Mouse (Mus musculus): ENCODE results near the gene Prss30. TPM values are rescaled to one million over a fixed set of nuclear protein-coding genes. Genes with fewer than 3 reads are reported as not detected.

The Prss30 gene
- polyA plus RNA-seq, 1 experiment from 2014 or later = 0.18 TPM

- no peaks in the 10 kb centered on the region for H3K27me3 ChIP-seq (ENCODE audit: control insufficient read depth, insufficient read depth, low read length)
- peak; percentile 44; the same call in 1 of the 2 replicates for ATAC-seq (ENCODE audit: insufficient read depth, low FRiP score)
These were observed 27.0 kb upstream of the Prss30 start for GRCm38 (mm10) chr17:24007391-24007790.

GRCm38 (mm10) chr17:24006930-24007329 lies 26.6 kb upstream of the Prss30 start:
- Histone ChIP-seq H3K9ac (ENCODE audit: low read length) (no peak overlapping the region), H3K27ac (ENCODE audit: low read length) (no peak overlapping the region), H3K4me1 (ENCODE audit: control insufficient read depth, insufficient read depth, low read length) (no peaks in the 10 kb centered on the region), H3K9me3 (replicated peaks; ENCODE audit: control insufficient read depth, low read length) (no peaks in the 10 kb centered on the region), H3K36me3 (ENCODE audit: control insufficient read depth, insufficient read depth, low read length) (no peaks in the 10 kb centered on the region), H3K4me2 (ENCODE audit: low read depth, low read length) (no peak overlapping the region), H3K4me3 (replicated peaks; ENCODE audit: low read length) (no peak overlapping the region), H3K27me3 (ENCODE audit: control insufficient read depth, insufficient read depth, low read length) (no peaks in the 10 kb centered on the region)
- WGBS = 50% methylated on average over 2 of the region's 2 CpGs
- no peak for ATAC-seq (ENCODE audit: insufficient read depth, low FRiP score)

More at GRCm38 (mm10) chr17:24007391-24007790, 27.0 kb upstream of the Prss30 start:
- H3K9me3 ChIP-seq (replicated peaks; ENCODE audit: control insufficient read depth, low read length) = no peaks in the 10 kb centered on the region
- H3K9ac ChIP-seq (ENCODE audit: low read length) = no peak overlapping the region
- no peaks in the 10 kb centered on the region for H3K36me3 ChIP-seq (ENCODE audit: control insufficient read depth, insufficient read depth, low read length)
- 59% methylated on average over 1 of the region's 1 CpGs for WGBS
- no peak overlapping the region for H3K4me2 ChIP-seq (ENCODE audit: low read depth, low read length)
- no peak overlapping the region for H3K27ac ChIP-seq (ENCODE audit: low read length)
- no peak overlapping the region for H3K4me3 ChIP-seq (replicated peaks; ENCODE audit: low read length)
- H3K4me1 ChIP-seq (ENCODE audit: control insufficient read depth, insufficient read depth, low read length) = no peaks in the 10 kb centered on the region

- no peaks in the 10 kb centered on the region for H3K9me3 ChIP-seq (replicated peaks; ENCODE audit: control insufficient read depth, low read length)
- 96% methylated on average over 3 of the region's 3 CpGs for WGBS
- no peak overlapping the region for H3K4me3 ChIP-seq (replicated peaks; ENCODE audit: low read length)
- H3K36me3 ChIP-seq (ENCODE audit: control insufficient read depth, insufficient read depth, low read length) = no peaks in the 10 kb centered on the region
- no peak for ATAC-seq (ENCODE audit: insufficient read depth, low FRiP score)
- H3K27ac ChIP-seq (ENCODE audit: low read length) = no peak overlapping the region
- H3K4me2 ChIP-seq (ENCODE audit: low read depth, low read length) = no peak overlapping the region
- H3K9ac ChIP-seq (ENCODE audit: low read length) = no peak overlapping the region
- no peaks in the 10 kb centered on the region for H3K4me1 ChIP-seq (ENCODE audit: control insufficient read depth, insufficient read depth, low read length)
- no peaks in the 10 kb centered on the region for H3K27me3 ChIP-seq (ENCODE audit: control insufficient read depth, insufficient read depth, low read length)
These were observed 24.7 kb upstream of the Prss30 start for GRCm38 (mm10) chr17:24005049-24005448.

GRCm38 (mm10) chr17:24004071-24004665 lies 23.8 kb upstream of the Prss30 start:
- no peak for ATAC-seq (ENCODE audit: insufficient read depth, low FRiP score)
- no peak overlapping the region for H3K9ac ChIP-seq (ENCODE audit: low read length)
- H3K4me1 ChIP-seq (ENCODE audit: control insufficient read depth, insufficient read depth, low read length) = no peaks in the 10 kb centered on the region
- no peaks in the 10 kb centered on the region for H3K27me3 ChIP-seq (ENCODE audit: control insufficient read depth, insufficient read depth, low read length)
- no peak overlapping the region for H3K27ac ChIP-seq (ENCODE audit: low read length)
- H3K4me3 ChIP-seq (replicated peaks; ENCODE audit: low read length) = no peak overlapping the region
- 90% methylated on average over 14 of the region's 14 CpGs for WGBS
- no peak overlapping the region for H3K4me2 ChIP-seq (ENCODE audit: low read depth, low read length)
- no peaks in the 10 kb centered on the region for H3K9me3 ChIP-seq (replicated peaks; ENCODE audit: control insufficient read depth, low read length)
- no peaks in the 10 kb centered on the region for H3K36me3 ChIP-seq (ENCODE audit: control insufficient read depth, insufficient read depth, low read length)

- 0 out of 2 replicates have a peak, but pooled peaks cover 5% of the 10 kb centered on the region for H3K4me1 ChIP-seq (ENCODE audit: control insufficient read depth, insufficient read depth, low read length)
- 25% methylated on average over 5 of the region's 5 CpGs for WGBS
- no peak overlapping the region for H3K4me2 ChIP-seq (ENCODE audit: low read depth, low read length)
- H3K9ac ChIP-seq (ENCODE audit: low read length) = no peak overlapping the region
- no peak overlapping the region for H3K27ac ChIP-seq (ENCODE audit: low read length)
- no peaks in the 10 kb centered on the region for H3K9me3 ChIP-seq (replicated peaks; ENCODE audit: control insufficient read depth, low read length)
- no peak for ATAC-seq (ENCODE audit: insufficient read depth, low FRiP score)
- no peaks in the 10 kb centered on the region for H3K36me3 ChIP-seq (ENCODE audit: control insufficient read depth, insufficient read depth, low read length)
- no peaks in the 10 kb centered on the region for H3K27me3 ChIP-seq (ENCODE audit: control insufficient read depth, insufficient read depth, low read length)
- no peak overlapping the region for H3K4me3 ChIP-seq (replicated peaks; ENCODE audit: low read length)
These were observed 20.0 kb upstream of the Prss30 start for GRCm38 (mm10) chr17:24000404-24000803.

GRCm38 (mm10) chr17:23998383-23998782 lies 18.0 kb upstream of the Prss30 start:
- Histone ChIP-seq H3K9ac (ENCODE audit: low read length) (0 out of 2 replicates have a peak overlapping the region, but pooled peaks have one; percentile 13), H3K27ac (ENCODE audit: low read length) (peak overlapping the region; percentile 43), H3K4me1 (ENCODE audit: control insufficient read depth, insufficient read depth, low read length) (peaks cover 12% of the 10 kb centered on the region; the same call in 1 of the 2 replicates), H3K36me3 (ENCODE audit: control insufficient read depth, insufficient read depth, low read length) (no peaks in the 10 kb centered on the region), H3K27me3 (ENCODE audit: control insufficient read depth, insufficient read depth, low read length) (no peaks in the 10 kb centered on the region), H3K4me3 (replicated peaks; ENCODE audit: low read length) (no peak overlapping the region), H3K9me3 (replicated peaks; ENCODE audit: control insufficient read depth, low read length) (no peaks in the 10 kb centered on the region), H3K4me2 (ENCODE audit: low read depth, low read length) (no peak overlapping the region)
- ATAC-seq (ENCODE audit: insufficient read depth, low FRiP score) = no peak
- WGBS = 53% methylated on average over 6 of the region's 6 CpGs

GRCm38 (mm10) chr17:23997901-23998300 lies 17.5 kb upstream of the Prss30 start, which contains the start of gene Prss22:
Gene Prss22, minus strand, starts transcription at chr17:23998100.
- WGBS = 45% methylated on average over 2 of the region's 2 CpGs
- H3K36me3 ChIP-seq (ENCODE audit: control insufficient read depth, insufficient read depth, low read length) = no peaks in the 10 kb centered on the region
- H3K9me3 ChIP-seq (replicated peaks; ENCODE audit: control insufficient read depth, low read length) = no peaks in the 10 kb centered on the region
- peak; percentile 59 for ATAC-seq (ENCODE audit: insufficient read depth, low FRiP score)
- H3K4me3 ChIP-seq (replicated peaks; ENCODE audit: low read length) = 0 out of 2 replicates have a peak within 1 kb of the TSS, but pooled peaks have one; percentile 18
- H3K4me2 ChIP-seq (ENCODE audit: low read depth, low read length) = no peak within 1 kb of the TSS
- H3K9ac ChIP-seq (ENCODE audit: low read length) = 0 out of 2 replicates have a peak within 1 kb of the TSS, but pooled peaks have one; percentile 13
- H3K27me3 ChIP-seq (ENCODE audit: control insufficient read depth, insufficient read depth, low read length) = no peaks in the 10 kb centered on the region
- H3K27ac ChIP-seq (ENCODE audit: low read length) = peak within 1 kb of the TSS; percentile 43
- peaks cover 16% of the 10 kb centered on the region; the same call in 1 of the 2 replicates for H3K4me1 ChIP-seq (ENCODE audit: control insufficient read depth, insufficient read depth, low read length)

- WGBS = 38% methylated on average over 1 of the region's 1 CpGs
- Histone ChIP-seq H3K4me2 (ENCODE audit: low read depth, low read length) (no peak overlapping the region), H3K27me3 (ENCODE audit: control insufficient read depth, insufficient read depth, low read length) (no peaks in the 10 kb centered on the region), H3K36me3 (ENCODE audit: control insufficient read depth, insufficient read depth, low read length) (no peaks in the 10 kb centered on the region), H3K4me3 (replicated peaks; ENCODE audit: low read length) (no peak overlapping the region), H3K9me3 (replicated peaks; ENCODE audit: control insufficient read depth, low read length) (no peaks in the 10 kb centered on the region), H3K9ac (ENCODE audit: low read length) (no peak overlapping the region), H3K4me1 (ENCODE audit: control insufficient read depth, insufficient read depth, low read length) (peaks cover 16% of the 10 kb centered on the region; the same call in 1 of the 2 replicates), H3K27ac (ENCODE audit: low read length) (peak overlapping the region; percentile 32; the same call in 1 of the 2 replicates)
- ATAC-seq (ENCODE audit: insufficient read depth, low FRiP score) = no peak
These were observed 15.1 kb upstream of the Prss30 start for GRCm38 (mm10) chr17:23995421-23995820.

- Histone ChIP-seq H3K27ac (ENCODE audit: low read length) (peak overlapping the region; percentile 32), H3K4me3 (replicated peaks; ENCODE audit: low read length) (no peak overlapping the region), H3K9me3 (replicated peaks; ENCODE audit: control insufficient read depth, low read length) (no peaks in the 10 kb centered on the region), H3K9ac (ENCODE audit: low read length) (no peak overlapping the region), H3K4me2 (ENCODE audit: low read depth, low read length) (no peak overlapping the region), H3K27me3 (ENCODE audit: control insufficient read depth, insufficient read depth, low read length) (no peaks in the 10 kb centered on the region), H3K36me3 (ENCODE audit: control insufficient read depth, insufficient read depth, low read length) (no peaks in the 10 kb centered on the region), H3K4me1 (ENCODE audit: control insufficient read depth, insufficient read depth, low read length) (peaks cover 16% of the 10 kb centered on the region; the same call in 1 of the 2 replicates)
- 65% methylated on average over 7 of the region's 7 CpGs for WGBS
- no peak for ATAC-seq (ENCODE audit: insufficient read depth, low FRiP score)
These were observed 14.3 kb upstream of the Prss30 start for GRCm38 (mm10) chr17:23994667-23995066.
